Mouse (Mus musculus): Measurements from ENCODE around the gene Plp2. TPM values are rescaled to one million over a fixed set of nuclear protein-coding genes. Genes with fewer than 3 reads are reported as not detected.

Plp2 gene
- polyA plus RNA-seq, 1 experiment from 2014 or later, result 29.2 TPM

- no peaks in the 10 kb centered on the region for H3K27me3 ChIP-seq (ENCODE audit: control insufficient read depth, insufficient read depth, low read depth, low read length)
- 38% methylated on average over 6 of the region's 6 CpGs for WGBS (ENCODE audit: insufficient replicate concordance)
- H3K4me2 ChIP-seq (ENCODE audit: low read depth, low read length), result no peak overlapping the region
- no peak for ATAC-seq (ENCODE audit: low read depth)
- H3K27ac ChIP-seq (ENCODE audit: low read length), result no peak overlapping the region
- H3K9ac ChIP-seq (ENCODE audit: low read depth, low read length), result no peak overlapping the region
- H3K4me1 ChIP-seq (ENCODE audit: control insufficient read depth, low read depth, low read length), result peaks cover 8% of the 10 kb centered on the region
- no peaks in the 10 kb centered on the region for H3K9me3 ChIP-seq (replicated peaks; ENCODE audit: control insufficient read depth, low read length)
- no peak overlapping the region for H3K4me3 ChIP-seq (ENCODE audit: low read depth, low read length)
- no peaks in the 10 kb centered on the region for H3K36me3 ChIP-seq (ENCODE audit: control insufficient read depth, insufficient read depth)
Observed at GRCm38 (mm10) chrX:7672739-7673138, 1.5 kb upstream of the Plp2 start.

- H3K36me3 ChIP-seq (ENCODE audit: control insufficient read depth, insufficient read depth), result no peaks in the 10 kb centered on the region
- H3K4me1 ChIP-seq (ENCODE audit: control insufficient read depth, low read depth, low read length), result peaks cover 8% of the 10 kb centered on the region
- peak overlapping the region; percentile 50 for H3K9ac ChIP-seq (ENCODE audit: low read depth, low read length)
- H3K27ac ChIP-seq (ENCODE audit: low read length), result peak overlapping the region; percentile 14; the same call in 1 of the 2 replicates
- H3K4me3 ChIP-seq (ENCODE audit: low read depth, low read length), result peak overlapping the region; percentile 62
- peak; percentile 71 for ATAC-seq (ENCODE audit: low read depth)
- no peaks in the 10 kb centered on the region for H3K9me3 ChIP-seq (replicated peaks; ENCODE audit: control insufficient read depth, low read length)
- peak overlapping the region; percentile 69 for H3K4me2 ChIP-seq (ENCODE audit: low read depth, low read length)
- 12% methylated on average over 18 of the region's 19 CpGs for whole genome bisulfite sequencing (ENCODE audit: insufficient replicate concordance)
- H3K27me3 ChIP-seq (ENCODE audit: control insufficient read depth, insufficient read depth, low read depth, low read length), result no peaks in the 10 kb centered on the region
Observed at GRCm38 (mm10) chrX:7670390-7670881, 754 bp downstream of the Plp2 start.

GRCm38 (mm10) chrX:7665739-7666502, 5.3 kb downstream of the Plp2 start:
- Histone ChIP-seq H3K4me2 (ENCODE audit: low read depth, low read length) (no peak overlapping the region), H3K27me3 (ENCODE audit: control insufficient read depth, insufficient read depth, low read depth, low read length) (no peaks in the 10 kb centered on the region), H3K4me1 (ENCODE audit: control insufficient read depth, low read depth, low read length) (peaks cover 8% of the 10 kb centered on the region; the same call in 1 of the 2 replicates), H3K9me3 (replicated peaks; ENCODE audit: control insufficient read depth, low read length) (no peaks in the 10 kb centered on the region), H3K4me3 (ENCODE audit: low read depth, low read length) (no peak overlapping the region), H3K27ac (ENCODE audit: low read length) (no peak overlapping the region), H3K36me3 (ENCODE audit: control insufficient read depth, insufficient read depth) (no peaks in the 10 kb centered on the region), H3K9ac (ENCODE audit: low read depth, low read length) (no peak overlapping the region)
- no peak for ATAC-seq (ENCODE audit: low read depth)
- 64% methylated on average over 21 of the region's 21 CpGs for WGBS (ENCODE audit: insufficient replicate concordance)

DNA sequence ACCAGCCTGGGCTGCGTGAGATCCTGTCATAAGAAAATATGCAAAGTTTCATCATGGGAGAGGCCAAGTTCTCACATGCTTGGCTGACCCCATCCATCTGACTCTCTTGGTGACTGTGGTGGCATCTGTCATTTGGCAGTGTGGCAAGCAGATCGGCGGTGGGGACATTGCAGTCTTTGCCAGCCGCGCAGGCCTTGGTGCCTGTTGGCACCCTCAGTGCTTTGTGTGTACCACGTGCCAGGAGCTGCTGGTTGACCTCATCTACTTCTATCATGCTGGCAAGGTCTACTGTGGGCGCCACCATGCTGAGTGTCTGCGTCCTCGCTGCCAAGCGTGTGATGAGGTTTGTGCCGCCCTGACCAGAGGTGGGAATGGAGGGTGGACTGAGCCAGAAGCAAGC, 6.4 kb downstream of the Plp2 start:
- ATAC-seq (ENCODE audit: low read depth), result no peak

GRCm38 (mm10) chrX:7662936-7663335, 8.3 kb downstream of the Plp2 start:
- Histone ChIP-seq H3K36me3 (ENCODE audit: control insufficient read depth, insufficient read depth) (no peaks in the 10 kb centered on the region), H3K27ac (ENCODE audit: low read length) (no peak overlapping the region), H3K4me3 (ENCODE audit: low read depth, low read length) (no peak overlapping the region), H3K27me3 (ENCODE audit: control insufficient read depth, insufficient read depth, low read depth, low read length) (no peaks in the 10 kb centered on the region), H3K4me2 (ENCODE audit: low read depth, low read length) (no peak overlapping the region), H3K9me3 (replicated peaks; ENCODE audit: control insufficient read depth, low read length) (no peaks in the 10 kb centered on the region), H3K4me1 (ENCODE audit: control insufficient read depth, low read depth, low read length) (no peaks in the 10 kb centered on the region; the same call in 1 of the 2 replicates), H3K9ac (ENCODE audit: low read depth, low read length) (no peak overlapping the region)
- no peak for ATAC-seq (ENCODE audit: low read depth)
- 51% methylated on average over 3 of the region's 3 CpGs for WGBS (ENCODE audit: insufficient replicate concordance)

More for the DNA sequence above, 6.4 kb downstream of the Plp2 start:
- no peak overlapping the region for H3K9ac ChIP-seq (ENCODE audit: low read depth, low read length)
- H3K9me3 ChIP-seq (replicated peaks; ENCODE audit: control insufficient read depth, low read length), result no peaks in the 10 kb centered on the region
- no peaks in the 10 kb centered on the region for H3K36me3 ChIP-seq (ENCODE audit: control insufficient read depth, insufficient read depth)
- H3K27me3 ChIP-seq (ENCODE audit: control insufficient read depth, insufficient read depth, low read depth, low read length), result no peaks in the 10 kb centered on the region
- no peaks in the 10 kb centered on the region for H3K4me1 ChIP-seq (ENCODE audit: control insufficient read depth, low read depth, low read length)
- 79% methylated on average over 11 of the region's 11 CpGs for WGBS (ENCODE audit: insufficient replicate concordance)
- no peak overlapping the region for H3K4me3 ChIP-seq (ENCODE audit: low read depth, low read length)
- H3K4me2 ChIP-seq (ENCODE audit: low read depth, low read length), result no peak overlapping the region
- no peak overlapping the region for H3K27ac ChIP-seq (ENCODE audit: low read length)

GRCm38 (mm10) chrX:7661086-7661485, 10.1 kb downstream of the Plp2 start:
- 67% methylated on average over 4 of the region's 4 CpGs for WGBS (ENCODE audit: insufficient replicate concordance)
- Histone ChIP-seq H3K27ac (ENCODE audit: low read length) (no peak overlapping the region), H3K4me2 (ENCODE audit: low read depth, low read length) (no peak overlapping the region), H3K36me3 (ENCODE audit: control insufficient read depth, insufficient read depth) (no peaks in the 10 kb centered on the region), H3K4me1 (ENCODE audit: control insufficient read depth, low read depth, low read length) (no peaks in the 10 kb centered on the region; the same call in 1 of the 2 replicates), H3K9me3 (replicated peaks; ENCODE audit: control insufficient read depth, low read length) (no peaks in the 10 kb centered on the region), H3K27me3 (ENCODE audit: control insufficient read depth, insufficient read depth, low read depth, low read length) (no peaks in the 10 kb centered on the region), H3K4me3 (ENCODE audit: low read depth, low read length) (no peak overlapping the region), H3K9ac (ENCODE audit: low read depth, low read length) (no peak overlapping the region)
- ATAC-seq (ENCODE audit: low read depth), result no peak

GRCm38 (mm10) chrX:7658785-7659589, 12.2 kb downstream of the Plp2 start:
- Histone ChIP-seq H3K36me3 (ENCODE audit: control insufficient read depth, insufficient read depth) (no peaks in the 10 kb centered on the region), H3K9me3 (replicated peaks; ENCODE audit: control insufficient read depth, low read length) (no peaks in the 10 kb centered on the region), H3K27ac (ENCODE audit: low read length) (no peak overlapping the region; the same call in 1 of the 2 replicates), H3K27me3 (ENCODE audit: control insufficient read depth, insufficient read depth, low read depth, low read length) (no peaks in the 10 kb centered on the region), H3K9ac (ENCODE audit: low read depth, low read length) (no peak overlapping the region), H3K4me1 (ENCODE audit: control insufficient read depth, low read depth, low read length) (no peaks in the 10 kb centered on the region; the same call in 1 of the 2 replicates), H3K4me3 (ENCODE audit: low read depth, low read length) (no peak overlapping the region), H3K4me2 (ENCODE audit: low read depth, low read length) (peak overlapping the region; percentile 55)
- WGBS (ENCODE audit: insufficient replicate concordance), result 55% methylated on average over 11 of the region's 11 CpGs
- no peak for ATAC-seq (ENCODE audit: low read depth)

DNA sequence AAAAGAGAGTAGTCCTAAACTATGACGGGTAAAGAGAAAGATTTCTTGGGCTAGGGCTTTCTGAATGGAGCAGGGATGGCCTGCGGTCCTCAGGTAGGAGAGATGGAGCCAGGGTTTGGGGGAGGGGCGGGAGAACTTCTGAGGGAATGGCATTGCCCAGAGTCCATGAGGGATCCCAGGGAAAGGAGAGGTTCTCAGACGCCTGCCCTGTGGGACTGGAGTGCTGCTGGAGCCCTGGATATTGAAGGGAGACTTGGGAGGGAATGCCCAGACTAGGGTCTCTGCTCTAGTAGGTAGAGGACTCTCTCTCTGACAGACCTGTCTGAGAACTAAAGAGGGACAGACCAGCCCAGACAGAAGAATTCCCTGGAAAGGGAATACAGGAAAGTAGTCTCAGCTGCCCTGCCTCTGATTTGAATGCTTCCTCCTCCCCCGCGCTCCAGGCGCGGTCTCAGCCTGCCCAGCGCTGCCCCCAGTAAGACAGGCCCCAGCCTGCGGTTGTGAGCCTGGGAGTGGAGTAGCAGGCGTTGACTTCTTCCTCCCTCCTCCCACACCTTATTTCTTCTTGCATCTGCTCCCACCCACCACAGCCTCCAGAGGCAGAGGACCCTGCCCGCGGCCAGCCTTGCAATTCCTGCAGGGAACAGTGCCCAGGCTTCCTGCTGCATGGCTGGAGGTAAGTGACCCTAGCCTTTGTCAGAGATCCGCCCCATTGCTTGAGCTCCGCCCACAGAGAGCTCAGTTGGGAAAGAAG, 13.0 kb downstream of the Plp2 start:
- no peak overlapping the region for H3K9ac ChIP-seq (ENCODE audit: low read depth, low read length)
- 24% methylated on average over 14 of the region's 15 CpGs for WGBS (ENCODE audit: insufficient replicate concordance)
- H3K4me1 ChIP-seq (ENCODE audit: control insufficient read depth, low read depth, low read length), result no peaks in the 10 kb centered on the region; the same call in 1 of the 2 replicates
- no peaks in the 10 kb centered on the region for H3K36me3 ChIP-seq (ENCODE audit: control insufficient read depth, insufficient read depth)
- no peak overlapping the region; the same call in 1 of the 2 replicates for H3K27ac ChIP-seq (ENCODE audit: low read length)
- peak; percentile 46; the same call in 1 of the 2 replicates for ATAC-seq (ENCODE audit: low read depth)
- peak overlapping the region; percentile 55 for H3K4me2 ChIP-seq (ENCODE audit: low read depth, low read length)
- H3K9me3 ChIP-seq (replicated peaks; ENCODE audit: control insufficient read depth, low read length), result no peaks in the 10 kb centered on the region
- H3K4me3 ChIP-seq (ENCODE audit: low read depth, low read length), result peak overlapping the region; percentile 61
- no peaks in the 10 kb centered on the region for H3K27me3 ChIP-seq (ENCODE audit: control insufficient read depth, insufficient read depth, low read depth, low read length)

Measured in liver, embryonic 16.5 days (tissue).